Mouse (Mus musculus): ENCODE results near the gene Spaca6.

DNA sequence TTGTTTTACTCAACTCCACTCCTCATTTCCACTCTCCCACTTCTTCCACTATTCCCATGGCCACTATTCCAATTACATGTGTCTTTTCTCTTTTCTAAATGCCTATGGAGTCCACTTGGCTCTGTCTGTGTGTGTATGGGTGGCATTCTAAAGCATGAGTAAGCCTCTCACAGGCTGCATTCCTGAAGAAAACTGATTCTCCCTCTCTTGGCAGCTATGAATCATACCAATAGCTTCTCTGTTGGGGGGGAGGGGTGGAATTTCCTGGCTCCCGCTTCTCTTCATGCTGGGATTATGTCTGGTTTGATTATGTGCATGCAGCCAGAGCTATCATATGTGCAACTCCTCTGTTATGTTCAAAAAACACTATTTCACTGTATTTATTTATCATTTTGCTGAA, 34.4 kb upstream of the Spaca6 start:
- TF ChIP-seq CTCF (IDR thresholded peaks at IDR 0.05; ENCODE audit: low read depth, low read length) (no peak), POLR2A (IDR thresholded peaks at IDR 0.05; ENCODE audit: extremely low read depth, insufficient read depth, low read length) (no peak)

Measured in liver, adult 2 months (tissue).